Mouse (Mus musculus) gonadal fat pad, adult 2 months (tissue): ENCODE measurements at regions not wholly inside any gene's neighbourhood (a gene's known extent, or its start where the extent isn't known, plus 50 kb on each side); places are given as distances from the start of the nearest gene placed in this dataset.

ENCODE experiments used
- DNase-seq: peaks from one replicate; pipeline ENCODE4 v3.0.0-alpha.2; 2012; ENCODE audit warnings: low read depth

DNA sequence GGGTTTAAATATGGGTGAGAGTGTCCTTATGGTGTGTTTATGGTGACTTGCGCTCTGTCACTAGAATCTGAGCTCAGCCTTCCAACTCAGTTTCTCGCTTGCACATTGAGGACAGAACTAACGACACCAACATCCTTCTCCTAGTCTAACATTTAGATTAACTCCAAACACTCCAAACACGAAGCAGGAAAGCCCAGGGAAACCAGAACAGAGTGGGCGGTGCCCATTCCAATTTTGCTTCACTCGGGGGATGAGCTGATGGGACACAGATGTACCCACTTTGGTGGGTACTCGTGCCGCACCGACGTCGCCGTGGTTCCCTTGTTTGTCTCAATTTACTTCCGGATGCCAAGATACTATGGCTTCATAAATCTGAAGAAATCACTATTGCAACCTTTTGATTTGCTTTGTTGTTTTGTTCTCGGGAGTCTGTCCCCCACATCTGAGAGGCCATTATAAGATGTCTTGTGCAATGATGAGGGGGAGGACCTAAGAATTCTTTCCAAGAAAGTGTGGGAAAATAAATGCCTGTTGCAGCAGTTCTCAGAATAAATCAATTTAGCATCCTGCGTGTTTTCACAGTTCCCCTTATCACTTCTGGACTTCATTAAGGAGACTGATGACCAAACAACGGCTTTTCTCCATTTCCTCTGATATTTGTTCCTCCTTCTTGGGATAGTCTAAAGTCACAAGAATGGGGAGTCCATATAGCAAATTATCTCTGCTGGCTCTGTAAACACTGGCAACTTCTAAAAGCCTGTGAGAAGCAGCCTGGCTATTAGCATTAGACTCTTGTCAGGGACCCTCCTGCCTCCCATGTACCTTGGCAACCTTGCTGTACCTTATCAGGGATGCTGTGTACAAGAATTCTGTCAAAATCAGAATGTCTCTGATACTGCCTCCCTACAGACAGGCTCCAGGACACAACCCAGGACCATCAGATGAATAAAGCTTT lies 96.2 kb upstream of the Klf9 start:
- no peak for DNase-seq

DNA sequence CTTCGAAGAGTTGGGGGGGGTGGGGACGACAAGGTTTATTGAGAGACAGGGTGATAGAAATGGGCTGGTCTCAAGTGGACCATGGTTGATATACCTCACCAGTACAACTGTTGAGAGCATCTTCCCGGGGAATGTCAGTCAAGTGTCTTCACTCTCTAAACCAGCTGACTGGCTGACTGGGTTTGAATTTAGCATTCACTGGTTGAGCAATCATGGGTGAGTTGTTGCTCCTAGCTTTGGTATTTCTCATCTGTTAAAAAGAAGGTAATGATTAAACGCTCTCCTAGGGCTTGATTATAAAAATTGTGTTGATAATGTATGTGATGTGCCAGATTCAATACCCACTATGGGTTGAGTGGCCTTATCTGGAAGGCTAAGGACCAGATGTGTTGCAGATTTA lies 89.6 kb upstream of the Klf9 start:
- DNase-seq: no peak

DNA sequence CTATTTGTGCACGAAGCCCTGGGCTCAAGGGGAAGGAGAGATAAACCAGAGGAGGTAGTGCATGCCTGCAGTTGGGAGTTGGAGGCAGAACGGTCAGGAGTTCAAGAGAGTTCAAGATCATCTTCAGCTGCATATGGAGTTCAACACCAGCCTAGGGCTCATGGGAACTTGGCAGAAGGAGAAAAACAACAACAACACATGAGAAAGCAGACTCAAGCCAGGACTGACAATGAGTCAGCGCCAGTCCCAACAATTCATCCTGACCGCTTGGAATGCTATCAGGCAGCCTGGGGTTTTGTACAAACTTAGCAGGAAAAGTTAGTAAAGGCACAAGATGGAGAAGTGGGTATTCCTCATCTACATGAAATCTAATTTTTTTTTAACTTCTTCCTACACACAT lies 86.6 kb upstream of the Klf9 start:
- no peak for DNase-seq

DNA sequence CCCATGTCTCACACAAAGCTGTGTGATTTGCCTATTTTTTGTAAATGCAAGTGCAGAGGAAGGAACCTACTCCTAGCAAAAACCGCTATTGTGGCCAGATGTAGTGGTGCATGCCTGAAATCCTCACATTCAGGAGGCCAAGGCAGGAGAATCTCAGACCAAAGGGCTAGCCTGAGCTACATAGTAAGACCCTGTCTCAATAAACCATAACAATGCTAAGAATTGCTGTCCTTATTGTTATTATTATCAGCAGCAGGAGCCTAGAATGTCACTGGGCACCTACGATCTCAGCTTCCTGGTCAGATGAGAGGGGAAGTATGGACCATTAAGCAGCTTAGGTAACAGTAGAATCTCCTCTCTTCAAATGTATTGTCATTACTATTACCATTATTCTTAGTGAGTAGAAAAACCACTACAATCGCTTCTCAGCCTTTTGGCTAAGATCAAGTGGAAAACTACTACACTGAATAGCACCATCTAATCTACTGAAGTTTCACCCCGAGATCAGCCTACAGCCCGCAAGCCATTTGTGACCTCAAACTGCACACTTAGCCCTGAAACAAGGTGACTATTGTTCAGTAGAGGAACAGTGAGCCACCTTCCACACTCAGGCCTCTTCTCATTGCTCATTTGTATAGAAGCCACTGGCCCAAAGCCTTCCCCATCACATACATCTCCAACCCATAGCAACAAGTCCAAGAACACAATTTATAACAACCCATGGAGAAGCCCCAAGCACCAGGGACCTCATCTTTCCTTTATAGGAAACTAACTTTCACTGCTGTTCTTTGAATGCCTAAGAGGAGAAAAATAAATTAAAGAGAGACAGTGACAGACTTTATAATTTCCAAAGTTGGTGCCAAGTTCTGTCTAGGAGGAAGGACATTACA lies 84.9 kb upstream of the Klf9 start:
- no peak for DNase-seq

DNA sequence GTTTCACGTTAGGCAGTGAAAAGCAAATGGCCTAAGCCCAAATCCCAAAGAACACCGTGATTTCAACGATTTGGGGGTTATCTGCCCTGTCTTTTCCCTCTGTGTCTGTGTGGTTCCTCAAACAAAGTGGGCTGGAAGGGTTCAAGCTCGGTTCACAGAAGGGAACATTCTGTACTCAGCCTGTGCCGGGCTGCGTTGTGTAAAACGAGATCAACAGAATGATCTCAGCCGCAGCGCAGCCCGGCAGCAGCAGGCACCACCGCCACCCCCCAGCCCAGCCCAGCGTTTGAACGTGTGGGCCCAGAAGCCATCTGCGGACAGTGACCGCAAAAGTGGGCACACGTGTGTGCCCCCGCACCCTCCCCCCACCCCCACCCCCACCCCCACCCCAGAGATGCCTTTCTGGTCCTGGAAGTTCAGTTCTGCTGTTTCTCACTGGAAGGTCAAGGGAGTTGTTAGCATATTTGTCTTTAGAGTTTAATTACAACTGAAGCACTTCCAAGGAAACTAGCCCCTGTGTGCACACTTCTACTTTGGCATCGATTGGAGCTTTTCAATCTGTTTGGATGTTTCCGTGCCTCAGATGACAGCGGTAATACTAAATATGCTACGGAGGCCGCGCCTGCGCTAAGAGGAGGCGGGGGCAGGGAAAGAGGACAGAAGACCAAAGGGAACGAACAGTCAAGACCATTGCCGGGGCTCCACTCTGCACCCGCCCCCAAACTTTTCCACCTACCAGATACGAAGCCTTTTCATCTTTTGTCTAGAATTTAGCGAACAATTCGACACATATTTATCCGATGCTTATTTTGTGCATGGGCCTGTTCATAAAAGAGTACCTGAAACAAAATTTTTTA lies 83.9 kb upstream of the Klf9 start:
- DNase-seq: no peak

DNA sequence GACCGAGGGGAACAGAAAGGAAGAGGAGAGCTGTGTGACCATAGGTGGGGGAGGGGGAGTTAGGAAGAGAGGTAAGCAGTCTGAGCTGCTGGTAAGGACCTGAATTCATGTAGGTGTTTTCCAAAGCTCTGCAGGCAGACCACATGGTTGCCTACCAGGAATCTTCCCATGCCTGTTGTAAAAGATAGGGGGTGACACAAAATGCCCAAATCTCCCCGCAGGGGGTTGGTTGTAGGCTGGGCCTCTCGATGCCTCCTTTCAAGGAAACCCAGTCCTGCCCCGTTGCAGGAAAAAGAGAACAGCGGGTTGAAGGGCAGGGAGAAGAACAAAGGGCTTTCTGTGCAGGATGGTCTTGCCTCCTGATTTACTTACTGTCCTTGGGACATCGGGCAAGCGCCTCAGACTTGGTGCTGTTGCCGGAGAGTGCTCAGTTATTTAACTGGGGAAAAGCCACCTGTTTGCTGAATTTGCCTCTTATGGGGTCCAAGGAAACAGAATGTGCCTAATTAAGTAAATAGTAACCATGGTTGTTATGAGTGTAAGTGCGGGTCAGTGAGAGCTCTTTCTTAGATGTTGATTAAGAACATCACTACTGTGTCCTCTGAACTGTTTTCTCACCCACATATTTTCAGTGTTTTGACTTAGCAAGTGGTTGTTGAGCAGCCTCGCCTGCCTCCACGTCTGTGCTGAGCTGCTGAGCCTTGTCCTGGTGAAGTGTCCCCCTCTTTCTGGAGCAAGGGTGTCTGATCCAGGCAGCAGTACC lies 83.1 kb upstream of the Klf9 start:
- DNase-seq: no peak

DNA sequence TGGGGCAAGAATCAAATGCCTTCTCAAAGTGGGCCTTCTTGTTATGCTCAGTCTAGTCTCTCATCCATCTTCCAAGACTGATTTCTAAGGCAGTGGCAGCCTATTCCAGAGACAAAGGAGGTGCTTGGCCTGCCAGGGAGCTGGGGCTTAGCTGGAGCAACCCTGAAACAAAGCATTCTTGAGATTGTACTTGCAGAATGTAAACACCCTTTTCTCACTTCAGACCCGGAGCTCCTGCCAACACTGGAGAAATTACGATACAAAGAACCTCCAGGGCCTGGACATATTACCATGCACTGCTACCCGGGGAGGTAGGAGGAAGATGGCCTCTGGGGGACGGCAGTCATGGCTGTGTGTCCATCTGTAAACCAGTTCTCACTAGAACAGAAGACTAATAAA lies 82.5 kb upstream of the Klf9 start:
- DNase-seq: no peak

DNA sequence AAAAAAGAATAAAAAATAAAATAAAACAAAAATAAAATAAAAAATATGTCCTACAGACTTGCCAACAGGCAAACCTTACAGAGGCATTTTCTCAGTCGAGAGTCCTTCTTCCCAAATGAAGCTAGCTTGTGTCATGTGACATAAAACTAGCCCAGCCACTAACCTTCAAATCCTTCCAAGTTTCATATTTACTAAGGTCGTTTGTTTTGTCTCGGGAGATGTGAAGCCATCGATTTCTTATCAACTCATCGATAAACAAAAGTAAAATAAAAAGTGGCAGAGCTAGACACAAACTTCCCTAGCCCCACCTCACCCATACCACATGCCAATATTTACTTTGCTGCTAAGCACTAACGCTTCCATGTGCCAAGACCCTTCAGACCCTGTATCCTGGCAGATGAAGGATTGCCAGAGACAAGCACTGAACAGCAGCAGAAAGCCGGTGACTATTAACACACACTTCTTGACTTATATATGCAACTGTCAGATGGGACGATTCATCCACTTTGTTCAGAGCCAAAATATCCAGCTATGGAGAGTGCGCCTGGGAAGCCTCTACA lies 79.9 kb upstream of the Klf9 start:
- no peak for DNase-seq

DNA sequence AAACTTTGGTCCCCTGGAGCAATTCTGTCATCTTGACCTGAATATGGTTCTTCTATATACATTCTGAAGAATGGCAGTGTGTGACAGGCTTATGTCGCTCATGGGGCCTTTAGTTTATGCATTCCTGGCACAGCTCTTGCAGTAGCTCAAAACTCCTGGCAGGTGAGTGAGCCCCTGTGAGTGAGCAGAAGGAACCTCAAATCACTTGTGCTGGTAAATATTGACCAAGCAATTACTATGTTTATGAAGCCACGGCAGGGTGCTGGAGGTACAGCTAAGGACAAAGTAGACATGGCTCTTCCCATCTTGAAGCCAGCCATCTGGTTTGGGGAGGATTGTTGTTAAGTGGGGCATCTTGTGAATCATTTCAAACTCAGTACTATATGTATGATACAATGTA lies 79.1 kb upstream of the Klf9 start:
- DNase-seq: no peak

DNA sequence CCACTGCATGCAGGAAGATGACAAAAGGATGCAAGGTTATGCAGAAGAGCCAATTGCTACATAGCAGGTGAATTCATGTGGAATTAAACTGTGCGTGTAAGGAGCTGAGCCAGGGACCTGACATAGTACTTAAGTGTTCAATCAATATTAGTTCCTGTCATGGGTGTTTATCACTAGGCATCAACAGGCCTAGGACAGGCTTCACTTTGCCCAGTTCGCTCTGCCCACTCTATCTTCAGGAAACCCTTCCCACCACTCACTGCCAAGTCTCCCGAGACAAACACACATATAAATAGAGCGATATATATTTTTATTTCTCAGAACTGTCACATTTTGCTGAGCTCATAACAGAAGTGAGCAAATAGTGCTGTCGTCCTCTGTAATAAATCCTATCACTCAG lies 78.2 kb upstream of the Klf9 start:
- no peak for DNase-seq

DNA sequence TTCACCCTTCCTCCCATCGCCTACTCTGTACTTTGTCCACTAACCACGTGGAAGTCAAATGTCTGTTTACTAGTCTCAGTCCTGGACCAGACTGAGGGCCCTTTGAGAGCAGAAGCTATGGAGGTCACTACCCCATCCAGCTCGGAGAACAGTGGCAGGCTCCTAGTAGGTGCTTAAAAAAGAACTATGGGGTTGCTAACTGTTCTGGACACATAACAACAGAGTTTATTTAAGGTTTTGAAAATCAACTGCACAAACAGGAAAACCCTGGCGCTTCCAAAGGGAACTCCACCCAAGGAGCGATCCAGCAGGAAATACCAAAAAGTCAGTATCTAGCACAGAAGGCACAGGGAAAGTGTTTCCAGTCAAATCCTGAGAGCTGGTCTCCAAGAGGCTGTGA lies 75.5 kb upstream of the Klf9 start:
- no peak for DNase-seq

DNA sequence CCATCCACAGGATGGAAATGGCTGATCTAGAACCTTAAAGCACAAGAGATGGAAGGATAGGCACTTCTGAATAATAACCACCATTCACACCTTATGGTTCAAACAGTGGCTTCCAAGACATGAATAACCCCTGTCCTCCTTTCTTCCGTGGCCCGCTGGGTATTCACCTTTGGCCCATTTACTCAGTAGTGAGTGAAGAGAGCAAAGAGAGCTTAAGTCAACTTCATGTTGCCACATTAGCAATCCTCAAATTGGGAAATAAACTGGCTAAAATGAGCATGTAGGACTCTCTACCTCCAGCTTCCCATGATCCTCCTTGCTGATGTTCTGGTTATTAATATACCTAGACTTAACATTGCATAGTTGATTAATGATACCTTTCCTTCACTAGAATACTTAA lies 74.3 kb upstream of the Klf9 start:
- DNase-seq: no peak

DNA sequence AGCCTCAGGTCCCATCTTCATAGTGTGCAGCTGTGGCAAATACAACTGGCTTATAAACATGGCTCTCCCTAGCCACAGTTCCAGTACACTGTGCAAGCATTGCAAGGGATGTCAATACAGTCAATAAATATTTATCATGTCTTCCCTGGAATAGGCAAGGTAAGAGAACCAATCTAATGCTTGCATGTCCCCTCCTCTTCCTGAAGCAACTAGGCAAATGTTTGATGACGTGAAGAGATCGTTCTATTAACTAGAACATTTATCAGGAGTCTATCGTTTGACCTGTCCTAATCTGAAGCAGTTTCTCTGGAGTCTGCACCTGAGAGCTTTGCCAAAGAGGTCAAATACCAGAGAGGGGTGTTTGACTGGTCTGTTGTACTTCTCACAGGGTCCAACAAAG lies 72.4 kb upstream of the Klf9 start:
- DNase-seq: no peak

DNA sequence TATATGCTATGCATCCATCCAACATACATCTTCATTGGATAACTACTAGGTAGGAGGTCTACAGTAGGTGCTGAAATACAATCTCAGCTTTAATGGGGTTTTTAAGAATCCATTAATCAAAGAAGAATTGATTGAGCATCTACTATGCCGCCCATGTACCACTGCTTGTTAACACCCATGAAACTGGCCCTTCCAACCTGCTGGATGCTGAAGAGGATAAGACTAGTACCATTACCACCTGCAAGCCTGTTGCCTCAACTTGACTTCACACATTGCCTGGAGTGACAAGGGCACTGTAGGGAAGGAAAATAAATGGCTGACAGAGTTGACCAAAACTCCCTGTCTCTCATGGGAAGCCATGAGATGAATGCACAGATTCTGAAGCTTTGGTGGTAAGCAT lies 71.4 kb upstream of the Klf9 start:
- no peak for DNase-seq

DNA sequence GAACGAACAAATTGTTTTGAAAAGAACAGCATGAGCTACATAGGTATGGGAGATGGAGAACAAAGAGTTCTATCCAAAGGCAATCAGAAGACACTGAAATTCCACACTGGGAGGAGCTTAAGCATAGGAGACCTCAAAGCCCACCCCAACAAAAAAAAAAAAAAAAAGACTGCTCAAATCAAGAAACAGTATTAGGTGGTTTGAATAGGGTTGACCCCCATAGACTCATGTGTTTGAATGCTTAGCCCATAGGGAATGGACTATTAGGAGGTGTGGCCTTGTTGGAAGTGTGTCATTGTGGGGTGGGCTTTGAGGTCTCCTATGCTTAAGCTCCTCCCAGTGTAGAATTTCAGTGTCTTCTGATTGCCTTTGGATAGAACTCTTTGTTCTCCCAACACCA lies 70.0 kb upstream of the Klf9 start:
- DNase-seq: no peak

DNA sequence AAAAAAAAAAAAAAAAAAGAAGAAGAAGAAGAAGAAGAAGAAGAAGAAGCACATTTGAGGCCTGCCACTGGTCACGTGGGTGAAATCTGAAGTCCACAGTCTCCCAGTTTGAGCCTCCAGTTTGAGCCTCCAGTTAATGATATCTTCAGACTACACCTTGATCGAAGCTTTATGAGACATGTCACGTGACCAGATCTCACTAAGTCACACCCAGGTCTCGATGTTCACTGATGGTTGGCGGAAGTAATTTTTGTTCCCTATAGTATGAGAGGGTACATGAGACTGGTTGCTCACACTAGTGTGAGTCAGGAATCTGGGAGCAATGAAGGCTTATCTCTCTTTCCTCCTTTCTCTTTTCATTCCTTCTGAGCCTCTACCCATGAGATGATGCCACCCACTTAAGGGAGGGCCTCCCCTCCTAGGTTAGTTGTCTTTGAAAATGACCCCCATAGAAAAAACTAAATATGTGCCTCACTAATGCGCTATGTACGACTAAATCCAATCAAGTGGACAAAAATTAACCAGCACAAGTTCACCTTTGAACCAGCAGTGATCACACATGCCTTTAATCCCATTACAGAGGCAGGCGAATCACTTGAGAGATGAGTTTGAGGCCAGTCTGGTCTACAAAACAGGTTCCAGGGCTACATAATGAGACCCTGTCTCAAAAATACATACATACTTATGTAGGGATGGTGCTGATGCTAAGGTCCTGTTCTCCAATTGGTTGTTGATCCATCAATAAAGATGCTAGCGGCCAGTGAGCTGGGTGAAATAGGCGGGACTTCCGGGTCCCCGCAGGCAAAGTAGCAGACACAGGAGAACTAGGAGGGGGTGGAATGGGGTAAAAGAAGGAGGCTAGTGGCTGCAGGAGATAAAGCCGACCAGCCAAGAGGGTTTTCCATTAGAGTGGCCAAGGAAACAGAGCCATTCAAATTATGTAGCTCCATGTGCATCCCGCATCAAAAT lies 66.1 kb upstream of the Klf9 start:
- no peak for DNase-seq

DNA sequence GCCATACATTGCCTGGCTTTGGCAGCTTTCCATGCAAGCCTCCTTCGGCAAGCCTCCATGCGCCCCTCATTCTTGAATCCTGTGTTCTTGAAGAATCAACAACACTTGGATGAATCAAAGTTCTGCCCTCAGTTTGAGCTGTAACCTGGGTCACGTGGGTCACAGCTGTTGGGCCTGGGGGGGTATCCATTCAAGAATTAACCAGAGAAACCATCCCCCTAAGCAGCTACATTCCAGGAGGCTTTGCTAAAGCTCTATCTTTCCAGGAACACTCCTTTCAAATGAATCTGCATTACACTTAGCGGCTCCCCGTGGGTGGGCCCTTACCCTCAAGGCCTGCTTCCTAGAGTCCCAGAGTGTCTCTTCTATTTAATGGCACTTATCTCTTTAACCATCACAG lies 65.2 kb upstream of the Klf9 start:
- DNase-seq: no peak

DNA sequence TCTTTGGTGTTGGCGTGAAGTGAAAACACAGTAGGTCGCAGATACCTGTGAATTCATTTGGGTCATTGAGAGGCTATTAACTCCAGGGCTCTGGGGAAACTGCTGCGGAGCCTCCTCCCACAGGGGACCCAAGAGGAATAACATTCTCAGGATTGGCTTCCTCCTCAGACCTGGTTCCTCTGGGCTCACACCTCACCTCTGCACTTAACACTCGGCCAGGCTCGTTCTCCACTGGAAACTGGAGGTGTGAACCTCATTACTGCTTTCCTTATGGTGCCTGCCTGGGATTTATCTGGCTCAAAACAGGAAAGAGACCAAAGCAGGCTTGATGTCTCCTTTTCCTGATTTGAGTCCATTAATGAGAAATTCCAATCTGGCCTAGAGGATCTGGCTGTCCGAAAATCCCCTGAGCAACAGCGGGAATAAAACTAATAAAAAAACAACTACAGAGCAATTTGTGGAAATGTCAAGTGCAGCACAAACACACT lies 55.8 kb upstream of the Klf9 start:
- DNase-seq: no peak

DNA sequence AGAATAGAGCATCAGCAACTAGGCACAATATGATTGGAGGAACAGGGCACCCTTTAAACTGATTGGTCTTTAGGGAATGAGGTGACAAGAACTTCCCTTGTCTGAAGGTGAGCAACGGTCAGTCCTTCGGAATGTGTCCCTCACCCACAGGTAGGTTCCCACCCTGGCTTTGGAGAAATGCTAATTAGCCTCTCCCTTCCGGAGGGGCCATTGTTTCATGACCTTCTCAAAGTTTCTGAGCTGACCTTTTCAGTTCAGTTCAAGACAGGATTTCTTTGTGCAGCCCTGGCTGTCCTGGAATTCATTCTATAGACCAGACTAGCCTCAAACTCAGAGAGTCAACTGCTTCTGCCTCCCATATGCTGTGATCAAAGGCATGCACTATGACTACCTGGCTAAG lies 53.5 kb upstream of the Klf9 start:
- DNase-seq: no peak

DNA sequence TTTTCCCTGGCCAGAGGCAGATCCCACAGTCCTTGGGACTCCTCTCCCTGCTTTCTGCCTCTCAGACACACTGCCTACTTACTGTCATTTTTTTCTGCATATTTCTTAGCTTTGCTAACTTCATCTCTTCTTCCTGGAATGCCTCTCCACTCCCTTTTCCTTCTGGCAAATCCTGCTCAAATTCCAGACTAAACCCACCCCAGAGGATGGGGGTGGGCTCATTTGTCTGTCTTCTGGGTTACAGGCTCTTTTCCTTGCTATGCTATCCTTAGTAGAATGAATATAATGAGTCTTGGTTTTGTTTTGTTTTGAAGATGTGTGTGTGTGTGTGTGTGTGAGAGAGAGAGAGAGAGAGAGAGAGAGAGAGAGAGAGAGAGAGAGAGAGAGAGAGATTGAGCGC lies 51.9 kb upstream of the Klf9 start:
- no peak for DNase-seq
